Comparison of ENCODE assay signal across 9 mouse cellular contexts in genomic region chr5:17689121-17689520, GRCm38 (mm10).
DNase-seq lines count a peak whose midpoint lies in the region; ATAC-seq and TF ChIP-seq lines count a peak whose summit lies in the region.
"Had no signal": no experiment of that assay in that cellular context is flagged by ENCODE, and none has a peak within 500 bp of the region (broad histone marks: within the 10 kb centered on the region; RNA-seq: fewer than 3 reads in every experiment).

No protein-coding gene starts in this region.

- H3K4me1 ChIP-seq in embryonic facial prominence, embryonic 14.5 days (ENCODE audit: control insufficient read depth, insufficient read depth, low read length): peaks cover 21% of the 10 kb centered on the region
- peaks cover 3 to 10% of the 10 kb centered on the region in 2 experiments; a peak in 3 of 4 replicates for H3K4me1 ChIP-seq in heart, embryonic 14.5 days (ENCODE audit: control insufficient read depth in 2 of 2, insufficient read depth in 2 of 2, low read length in 2 of 2)
- no peaks in the 10 kb centered on the region for H3K4me1 ChIP-seq in lung, adult 2 months (ENCODE audit: control insufficient read depth, insufficient read depth, low read length)
- H3K4me1 ChIP-seq in liver, embryonic 12.5 days: no peaks in the 10 kb centered on the region

- TF ChIP-seq CTCF in lung, adult 2 months (IDR thresholded peaks at IDR 0.05; ENCODE audit: insufficient read depth, low read length): no peak

- H3K36me3 ChIP-seq in embryonic facial prominence, embryonic 14.5 days (ENCODE audit: control insufficient read depth, insufficient read depth, low read length): no peaks in the 10 kb centered on the region
- H3K36me3 ChIP-seq in heart, embryonic 14.5 days (ENCODE audit: control insufficient read depth, insufficient read depth, low read length): no peaks in the 10 kb centered on the region
- no peaks in the 10 kb centered on the region for H3K36me3 ChIP-seq in liver, embryonic 12.5 days
- H3K36me3 ChIP-seq: G1E had no signal

- no peak overlapping the region for H3K4me3 ChIP-seq in embryonic facial prominence, embryonic 14.5 days (ENCODE audit: low read depth, low read length)
- H3K4me3 ChIP-seq in heart, embryonic 14.5 days (ENCODE audit: control insufficient read depth in 1 of 2, insufficient read depth in 1 of 2, low read depth in 1 of 2, low read length in 2 of 2): no peak overlapping the region
- H3K4me3 ChIP-seq in lung, adult 2 months (replicated peaks; ENCODE audit: extremely low read depth, low read depth, low read length): no peak overlapping the region
- H3K4me3 ChIP-seq in liver, embryonic 12.5 days: no peak overlapping the region

- no peak overlapping the region for H3K4me2 ChIP-seq in embryonic facial prominence, embryonic 14.5 days (ENCODE audit: low read depth, low read length)
- H3K4me2 ChIP-seq in heart, embryonic 14.5 days (ENCODE audit: low read length): no peak overlapping the region
- no peak overlapping the region for H3K4me2 ChIP-seq in liver, embryonic 12.5 days

- no peak for TF ChIP-seq POLR2A in lung, adult 2 months (IDR thresholded peaks at IDR 0.05; ENCODE audit: borderline replicate concordance, extremely low read depth, low read depth, low read length)

- no peaks in the 10 kb centered on the region for H3K27me3 ChIP-seq in embryonic facial prominence, embryonic 14.5 days (replicated peaks; ENCODE audit: control insufficient read depth, insufficient read depth, low read length)
- no peaks in the 10 kb centered on the region for H3K27me3 ChIP-seq in heart, embryonic 14.5 days (ENCODE audit: control insufficient read depth, insufficient read depth, low read length)
- no peaks in the 10 kb centered on the region for H3K27me3 ChIP-seq in liver, embryonic 12.5 days (replicated peaks)

- peak; percentile 81 for DNase-seq in 3T3-L1 (ENCODE audit: low read depth, low spot score)
- peak; percentile 85 for DNase-seq in embryonic facial prominence, embryonic 14.5 days (ENCODE audit: low spot score)
- DNase-seq in lung, adult 2 months: peak; percentile 6
- no peak for DNase-seq in layer of hippocampus, adult 11-12 months (ENCODE audit: low spot score)
- DNase-seq: adrenal gland, postnatal 36 days had no signal

- peak; percentile 77 for ATAC-seq in embryonic facial prominence, embryonic 14.5 days (ENCODE audit: low read depth)
- no peak for ATAC-seq in heart, embryonic 14.5 days (ENCODE audit: insufficient number of reproducible peaks, insufficient read depth, low FRiP score, low read depth)
- no peak for ATAC-seq in granulocyte monocyte progenitor cell, adult 5-6 weeks (replicated peaks; ENCODE audit: poor library complexity, severe bottlenecking)
- ATAC-seq in liver, embryonic 12.5 days: no peak

- no peak overlapping the region for H3K9ac ChIP-seq in embryonic facial prominence, embryonic 14.5 days (ENCODE audit: low read depth, low read length)
- no peak overlapping the region for H3K9ac ChIP-seq in heart, embryonic 14.5 days (ENCODE audit: low read length)
- no peak overlapping the region for H3K9ac ChIP-seq in liver, embryonic 12.5 days

- H3K9me3 ChIP-seq in embryonic facial prominence, embryonic 14.5 days (ENCODE audit: control insufficient read depth, low read length): no peaks in the 10 kb centered on the region
- H3K9me3 ChIP-seq in heart, embryonic 14.5 days (ENCODE audit: control insufficient read depth, low read length): no peaks in the 10 kb centered on the region
- no peaks in the 10 kb centered on the region for H3K9me3 ChIP-seq in liver, embryonic 12.5 days (replicated peaks)
- H3K9me3 ChIP-seq: G1E had no signal

- WGBS in embryonic facial prominence, embryonic 14.5 days: 30% methylated on average over 2 of the region's 2 CpGs
- WGBS in heart, embryonic 14.5 days: 48% methylated on average over 2 of the region's 2 CpGs
- 29% methylated on average over 2 of the region's 2 CpGs for WGBS in lung, adult 2 months
- WGBS in liver, embryonic 12.5 days (ENCODE audit: insufficient replicate concordance): 52% methylated on average over 2 of the region's 2 CpGs

- H3K27ac ChIP-seq in embryonic facial prominence, embryonic 14.5 days (replicated peaks; ENCODE audit: low read depth, low read length): peak overlapping the region; percentile 67
- peak overlapping the region; percentile 6 to 53; a peak in 3 of 4 replicates for H3K27ac ChIP-seq in heart, embryonic 14.5 days (replicated peaks in 1 of 2; ENCODE audit: control insufficient read depth in 1 of 2, insufficient read depth in 1 of 2, low read depth in 2 of 2, low read length in 2 of 2)
- H3K27ac ChIP-seq in liver, embryonic 12.5 days: no peak overlapping the region
